Mouse (Mus musculus) ES-E14 (cell line): ENCODE measurements around the gene Cmas. TPM values are rescaled to one million over a fixed set of nuclear protein-coding genes. Genes with fewer than 3 reads are reported as not detected.

Source experiments
- DNase-seq: peaks from one replicate; pipeline ENCODE4 v3.0.0-alpha.2; 2013; ENCODE audit warnings: low read depth, low spot score
- H3K27ac ChIP-seq: 2 replicates; pipeline ENCODE4 v1.5.1; 2012; ENCODE audit warnings: low read depth, mild to moderate bottlenecking, low read length, moderate library complexity, mixed read lengths; ENCODE audit not compliant: poor library complexity, insufficient read depth, severe bottlenecking
- H3K36me3 ChIP-seq: 2 replicates; pipeline ENCODE4 v1.6.1; 2012; ENCODE audit warnings: mild to moderate bottlenecking, low read length, moderate library complexity, mixed read lengths; ENCODE audit not compliant: control insufficient read depth, poor library complexity, insufficient read depth, severe bottlenecking
- H3K4me1 ChIP-seq, 2 experiments: fragments of 150-350 bp in 1 of 2; sonication (generic) in 1 of 2; 2 replicates each; pipeline ENCODE4 v1.6.1; 2012; ENCODE audit warnings: low read length in 2 of 2, mild to moderate bottlenecking in 1 of 2, mixed read lengths in 1 of 2; ENCODE audit not compliant: control insufficient read depth in 2 of 2, insufficient read depth in 2 of 2, poor library complexity in 1 of 2
- H3K4me3 ChIP-seq, 2 experiments: fragments of 150-350 bp in 1 of 2; sonication (generic) in 1 of 2; 2 replicates each; pipeline ENCODE4 v1.5.1; 2012; ENCODE audit warnings: low read length in 2 of 2, low read depth in 1 of 2, mild to moderate bottlenecking in 1 of 2, mixed read lengths in 1 of 2; ENCODE audit not compliant: insufficient read depth in 1 of 2, poor library complexity in 1 of 2, severe bottlenecking in 1 of 2
- H3K9ac ChIP-seq: 2 replicates; pipeline ENCODE4 v1.6.1; 2012; ENCODE audit warnings: low read depth, mild to moderate bottlenecking, low read length, mixed read lengths; ENCODE audit not compliant: poor library complexity, insufficient read depth, severe bottlenecking
- H3K9me3 ChIP-seq: fragments of 150-350 bp; sonication (generic); 2 replicates; pipeline ENCODE4 v1.6.1; 2012; ENCODE audit warnings: low read depth, mild to moderate bottlenecking, low read length; ENCODE audit not compliant: control insufficient read depth, insufficient read depth
- CHD2 ChIP-seq: IDR thresholded peaks from 2 replicates; pipeline ENCODE4 v1.6.1; 2014; ENCODE audit warnings: mild to moderate bottlenecking, low read depth, low read length, inconsistent platforms
- HCFC1 ChIP-seq: IDR thresholded peaks from 2 replicates; pipeline ENCODE4 v1.6.1; 2012; ENCODE audit warnings: low read length, inconsistent platforms, borderline replicate concordance; ENCODE audit not compliant: insufficient read depth
- MAFK ChIP-seq: IDR thresholded peaks from 2 replicates; pipeline ENCODE4 v1.6.1; 2014; ENCODE audit warnings: mild to moderate bottlenecking, low read depth, low read length, inconsistent platforms; ENCODE audit not compliant: insufficient read depth
- ZC3H11A ChIP-seq: IDR thresholded peaks from 2 replicates; pipeline ENCODE4 v1.6.1; 2012; ENCODE audit warnings: low read depth, mild to moderate bottlenecking, inconsistent platforms, low read length, borderline replicate concordance
- ZNF384 ChIP-seq: IDR thresholded peaks from 2 replicates; pipeline ENCODE4 v1.6.1; 2012; ENCODE audit warnings: low read depth, low read length, inconsistent platforms
- in situ Hi-C, 2 experiments: fragments of 600-800 bp; cut with MboI; formaldehyde crosslinking; loops; one replicate each; pipeline ENCODE4 v1.15.1; 2025; ENCODE audit warnings: low sequenced_read_pairs in 2 of 2, inconsistent platforms in 1 of 2; ENCODE audit not compliant: unreplicated experiment in 2 of 2
- total RNA-seq: library from RNA; depleted of rRNA; stranded (reverse); fragments of 300-350 nt; gene quantifications from 2 replicates; pipeline ENCODE4 v1.2.3, GENCODE M21; 2012

Gene Cmas
- total RNA-seq, 1 experiment = 61.0 TPM

DNA sequence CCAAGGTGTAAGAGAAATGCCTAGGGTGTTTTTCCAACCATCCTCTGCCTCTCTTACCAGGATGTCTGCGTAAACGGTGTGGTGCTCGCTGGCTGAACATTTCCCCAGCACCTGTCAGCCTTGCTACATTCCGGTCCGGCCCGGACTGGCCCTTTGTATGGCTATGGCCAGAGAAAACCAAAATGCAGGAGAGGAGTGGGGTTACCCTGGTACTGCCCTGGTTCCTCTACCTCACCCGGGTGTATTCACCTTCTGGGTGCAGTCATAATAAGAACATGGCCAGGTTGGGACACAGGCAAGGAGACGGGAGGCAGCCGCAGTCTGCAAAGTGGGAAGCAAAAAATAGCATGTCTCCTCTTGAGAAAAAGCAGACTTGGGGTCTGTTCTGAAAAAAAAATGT, 38.6 kb downstream of the Cmas start:
- no peak for DNase-seq
- Histone ChIP-seq H3K36me3 (no peaks in the 10 kb centered on the region), H3K4me3 (no peak overlapping the region), H3K9ac (no peak overlapping the region), H3K27ac (no peak overlapping the region), H3K9me3 (no peaks in the 10 kb centered on the region), H3K4me1 (no peaks in the 10 kb centered on the region)
- TF ChIP-seq ZNF384 (no peak), CHD2 (no peak), MAFK (no peak), HCFC1 (no peak), ZC3H11A (no peak)
- in situ Hi-C loops = no loop called here

DNA sequence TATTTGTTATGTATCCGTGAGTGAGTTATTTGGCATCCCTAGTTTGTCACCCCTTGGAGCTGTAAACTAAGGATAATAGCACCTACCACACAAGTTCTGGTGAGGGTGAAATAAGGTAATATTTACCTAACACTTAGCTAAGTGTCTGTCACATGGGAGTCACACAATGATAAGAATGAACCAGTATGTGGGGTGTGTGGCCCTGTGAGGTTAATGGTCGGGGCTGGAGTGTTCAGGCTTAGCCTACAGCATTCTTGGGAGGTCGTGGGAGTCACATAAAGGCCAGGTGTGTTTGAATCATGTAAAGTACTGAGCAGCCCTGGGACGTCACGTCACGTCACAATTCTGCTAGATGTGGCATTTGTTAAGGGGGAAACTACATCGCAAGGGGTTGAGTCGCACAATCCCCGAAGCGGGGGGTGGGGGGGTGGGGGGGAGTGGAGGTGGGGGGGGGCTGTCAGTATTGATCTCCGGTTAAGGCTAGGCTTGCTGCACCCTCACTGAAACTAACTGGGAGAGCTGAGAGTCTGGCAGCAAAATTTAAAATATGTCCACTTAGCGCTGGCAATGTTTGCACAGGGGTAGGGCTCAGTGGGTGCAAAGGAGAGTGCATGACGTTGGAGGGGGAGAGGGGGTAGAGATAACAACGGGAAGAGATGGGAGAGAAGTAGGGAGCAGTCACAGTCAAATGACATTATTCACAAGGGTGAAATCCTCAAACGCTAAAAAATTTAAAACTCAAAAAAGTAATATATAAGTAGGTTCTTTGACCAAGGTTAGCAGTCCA, 39.4 kb downstream of the Cmas start:
- TF ChIP-seq CHD2 (no peak), ZC3H11A (no peak), MAFK (no peak), ZNF384 (no peak), HCFC1 (no peak)
- no peak for DNase-seq

GRCm38 (mm10) chr6:142797996-142798395, 41.5 kb downstream of the Cmas start:
- H3K9ac ChIP-seq = no peak overlapping the region
- in situ Hi-C loops = no loop called here
- no peak overlapping the region for H3K4me3 ChIP-seq
- no peaks in the 10 kb centered on the region for H3K9me3 ChIP-seq
- TF ChIP-seq ZC3H11A (no peak), MAFK (no peak), CHD2 (no peak), ZNF384 (no peak), HCFC1 (no peak)
- DNase-seq = no peak
- H3K27ac ChIP-seq = no peak overlapping the region
- no peaks in the 10 kb centered on the region for H3K36me3 ChIP-seq
- H3K4me1 ChIP-seq = no peaks in the 10 kb centered on the region

More for the DNA sequence above, 39.4 kb downstream of the Cmas start:
- Histone ChIP-seq H3K9me3 (no peaks in the 10 kb centered on the region), H3K27ac (no peak overlapping the region), H3K4me3 (no peak overlapping the region), H3K4me1 (no peaks in the 10 kb centered on the region), H3K9ac (no peak overlapping the region), H3K36me3 (no peaks in the 10 kb centered on the region)
- in situ Hi-C loops = no loop called here

GRCm38 (mm10) chr6:142798837-142799236, 42.4 kb downstream of the Cmas start:
- no peak overlapping the region for H3K9ac ChIP-seq
- H3K36me3 ChIP-seq = no peaks in the 10 kb centered on the region
- in situ Hi-C loops = no loop called here
- no peak overlapping the region for H3K27ac ChIP-seq
- DNase-seq = no peak
- no peak overlapping the region for H3K4me3 ChIP-seq
- no peaks in the 10 kb centered on the region for H3K4me1 ChIP-seq
- no peak for TF ChIP-seq MAFK
- no peak for TF ChIP-seq CHD2
- no peak for TF ChIP-seq ZNF384
- TF ChIP-seq ZC3H11A = no peak
- TF ChIP-seq HCFC1 = no peak
- no peaks in the 10 kb centered on the region for H3K9me3 ChIP-seq
